Mouse (Mus musculus): ENCODE data around the gene Gemin7.

Gemin7 gene

DNA sequence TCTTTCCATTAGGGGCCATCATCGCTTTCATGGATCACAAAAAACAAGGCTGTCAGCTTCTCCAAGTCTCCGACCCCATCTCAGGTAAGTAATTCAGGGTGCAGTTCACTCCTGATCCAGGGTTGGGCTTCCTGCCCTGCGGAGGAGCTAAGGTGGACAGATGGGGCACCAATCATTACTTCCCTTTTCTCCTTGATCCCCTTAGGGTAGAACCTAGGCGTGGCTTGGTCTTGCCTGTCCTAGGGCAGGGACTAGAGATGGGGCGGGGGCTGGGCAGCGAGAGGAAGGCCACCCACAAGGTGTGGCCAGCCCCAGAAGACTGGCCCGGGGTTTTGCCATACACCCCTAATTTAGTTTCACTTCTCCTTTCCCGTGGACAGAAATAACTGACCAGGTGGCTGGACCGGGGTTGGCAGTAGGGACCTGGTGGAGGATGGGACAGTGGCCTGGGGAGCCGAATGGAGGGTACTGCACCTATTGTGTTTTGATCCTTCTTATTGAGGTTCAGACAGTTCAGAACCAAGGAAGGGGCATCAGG, 551 bp upstream of the Gemin7 start:
- in situ Hi-C loops (cut with MboI, MseI): no loop called here

DNA sequence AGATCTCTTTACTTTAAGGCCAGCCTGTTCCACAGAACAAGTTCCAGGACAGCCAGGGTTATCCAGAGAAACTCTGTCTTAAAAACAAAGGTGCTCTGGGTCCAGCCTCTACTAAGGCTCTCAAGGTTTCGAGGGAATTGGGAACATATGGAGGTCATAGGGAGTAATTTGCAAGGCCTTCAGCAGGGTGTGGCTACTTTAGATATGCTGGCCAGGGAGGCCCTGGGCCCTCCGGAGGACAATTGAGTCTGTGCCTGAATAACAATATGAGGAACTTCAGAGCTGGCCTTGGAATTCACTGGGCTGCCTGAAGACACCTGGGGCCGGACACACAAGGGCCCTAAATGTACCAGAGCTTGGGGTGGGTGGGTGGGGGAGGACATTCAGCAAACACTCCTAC, 1.8 kb downstream of the Gemin7 start:
- in situ Hi-C loops (cut with MboI, MseI): no loop called here

DNA sequence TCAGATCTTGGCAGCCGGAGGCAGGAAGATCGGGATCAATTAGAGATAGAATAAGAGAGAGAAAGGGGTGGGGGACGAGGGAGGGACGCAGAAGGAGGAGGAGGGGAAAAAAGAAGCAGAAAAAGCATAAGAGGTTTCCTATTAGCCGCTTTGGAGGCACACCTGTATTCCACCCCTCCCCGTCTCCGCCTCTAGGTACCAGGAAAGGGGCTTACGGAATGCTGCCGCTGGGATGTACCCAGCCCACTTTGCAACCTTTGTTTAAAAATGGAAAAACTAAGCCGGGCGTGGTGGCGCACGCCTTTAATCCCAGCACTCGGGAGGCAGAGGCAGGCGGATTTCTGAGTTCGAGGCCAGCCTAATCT, 3.6 kb downstream of the Gemin7 start:
- in situ Hi-C loops (cut with MboI, MseI): no loop called here

GRCm38 (mm10) chr7:19572926-19573775, 4.2 kb downstream of the Gemin7 start:
- in situ Hi-C loops (cut with MboI, MseI): no loop called here

DNA sequence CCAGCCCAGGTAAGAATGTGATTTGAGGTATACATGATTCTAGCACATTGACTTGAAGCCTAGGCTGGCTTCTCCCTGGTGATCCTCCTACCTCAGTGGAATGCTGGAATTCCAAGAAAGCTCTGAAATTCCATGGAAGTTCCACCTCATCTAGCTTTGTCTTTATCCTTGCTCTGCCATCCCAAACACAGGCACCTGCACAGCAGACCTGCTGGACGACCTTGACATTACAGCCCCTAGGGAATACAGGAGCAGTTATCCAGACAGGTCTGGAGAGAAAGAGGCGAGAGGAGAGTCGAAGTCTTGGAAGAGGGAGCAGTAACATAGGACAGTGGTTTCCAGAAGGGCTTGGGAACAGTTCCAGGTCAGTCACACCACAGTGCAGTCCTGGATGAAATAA, 7.7 kb downstream of the Gemin7 start:
- in situ Hi-C loops (cut with MboI, MseI): no loop called here

DNA sequence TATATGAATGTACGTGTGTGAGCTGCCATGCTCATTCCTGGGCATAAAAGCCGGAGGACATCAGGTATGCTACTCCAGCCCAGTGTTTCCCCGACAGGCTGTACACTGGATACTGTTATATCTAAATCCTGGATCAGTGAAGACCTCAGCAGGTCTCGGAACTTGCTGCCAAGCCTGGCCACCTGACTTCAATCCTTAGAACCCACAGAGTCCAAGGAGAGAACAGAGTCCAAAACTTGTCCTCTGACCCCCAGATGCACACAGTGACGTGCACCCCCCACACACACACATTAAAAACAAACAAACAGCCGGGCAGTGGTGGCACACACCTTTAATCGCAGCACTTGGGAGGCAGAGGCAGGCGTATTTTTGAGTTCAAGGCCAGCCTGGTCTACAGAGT, 10.0 kb downstream of the Gemin7 start:
- in situ Hi-C loops (cut with MboI, MseI): no loop called here

GRCm38 (mm10) chr7:19565803-19566202, 11.6 kb downstream of the Gemin7 start:
- in situ Hi-C loops (cut with MboI, MseI): no loop called here

DNA sequence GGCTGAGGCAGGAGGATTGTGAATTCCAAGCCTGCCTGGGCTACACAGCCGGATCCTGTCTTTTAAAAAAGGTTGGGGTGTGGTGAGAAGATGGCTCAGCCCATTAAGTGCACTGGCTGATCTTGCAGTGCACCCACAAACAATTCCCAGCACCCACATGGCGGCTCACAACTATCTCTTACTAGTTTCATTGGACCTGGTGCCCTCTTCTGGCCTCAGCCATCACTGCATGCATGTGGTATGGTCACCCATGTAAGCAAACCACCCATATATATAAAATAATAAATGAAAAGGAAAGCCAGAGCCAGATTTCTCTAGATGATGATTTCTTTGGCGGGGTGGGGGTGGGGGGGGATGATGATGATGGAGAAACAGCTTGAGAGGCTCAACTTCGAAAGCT, 12.9 kb downstream of the Gemin7 start:
- in situ Hi-C loops (cut with MboI, MseI): no loop called here

DNA sequence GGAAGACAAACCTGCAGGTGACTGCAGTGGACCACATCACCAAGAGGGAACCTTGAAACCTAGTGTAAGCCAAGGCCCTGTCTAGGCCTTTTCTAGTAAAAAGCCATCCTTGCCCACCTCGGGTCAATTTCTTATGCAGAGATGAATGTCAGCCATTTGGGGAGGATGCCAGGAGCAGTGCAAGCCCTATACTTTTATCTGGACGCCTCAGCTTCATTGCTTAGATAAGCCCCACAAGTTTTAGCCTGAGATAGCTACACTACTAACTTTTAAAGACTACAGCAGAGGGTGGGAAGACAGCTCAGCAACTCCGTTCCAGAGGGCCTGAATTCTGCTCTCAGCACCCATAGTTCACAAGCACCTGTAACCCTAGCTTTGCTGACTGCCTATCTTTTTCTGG, 13.5 kb downstream of the Gemin7 start:
- in situ Hi-C loops (cut with MboI, MseI): no loop called here

DNA sequence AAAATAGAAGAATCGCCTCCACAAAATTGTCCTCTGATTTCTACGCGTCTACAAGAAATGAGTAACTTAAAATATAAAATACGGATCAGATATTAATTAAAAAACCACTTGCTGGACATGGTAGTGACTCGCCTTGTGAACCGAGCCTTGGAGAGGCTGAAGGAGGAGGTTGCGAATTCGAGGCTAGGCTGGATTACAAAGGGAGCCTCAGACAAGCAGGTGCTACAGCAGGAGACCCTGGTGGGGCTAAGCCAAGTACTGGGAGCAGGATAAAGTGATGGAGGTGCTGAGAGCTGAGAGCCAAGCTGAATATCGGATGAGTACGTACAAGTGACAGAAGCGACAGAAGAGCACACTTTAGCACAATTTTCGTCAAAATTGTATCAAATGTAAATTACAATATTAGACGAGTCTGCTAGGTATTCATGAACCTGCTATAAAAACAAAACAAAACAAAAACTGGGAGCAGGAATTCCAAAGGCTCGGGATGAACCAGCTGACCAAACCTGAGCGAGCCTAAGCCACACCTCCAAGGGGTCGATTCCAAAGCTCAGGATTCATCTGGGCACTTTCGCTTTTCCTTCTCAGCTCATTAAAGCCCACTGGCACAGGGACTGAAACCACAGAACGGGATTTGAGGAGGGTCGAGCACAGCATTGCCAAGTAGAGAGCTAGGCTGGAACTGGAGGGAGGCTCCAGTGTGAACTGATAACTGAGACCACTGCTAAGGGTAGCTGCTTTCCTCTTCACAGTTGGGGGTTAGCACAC, 14.6 kb downstream of the Gemin7 start, which contains the start of gene Ppp1r37:
Gene Ppp1r37, minus strand, starts transcription at position 434 of the 768 bp plus-strand sequence.
- in situ Hi-C loops (cut with MboI, MseI): no loop called here

GRCm38 (mm10) chr7:19561765-19562642, 15.4 kb downstream of the Gemin7 start:
- in situ Hi-C loops (cut with MboI, MseI): no loop called here

GRCm38 (mm10) chr7:19561431-19561764, 16.0 kb downstream of the Gemin7 start:
- in situ Hi-C loops (cut with MboI, MseI): no loop called here

DNA sequence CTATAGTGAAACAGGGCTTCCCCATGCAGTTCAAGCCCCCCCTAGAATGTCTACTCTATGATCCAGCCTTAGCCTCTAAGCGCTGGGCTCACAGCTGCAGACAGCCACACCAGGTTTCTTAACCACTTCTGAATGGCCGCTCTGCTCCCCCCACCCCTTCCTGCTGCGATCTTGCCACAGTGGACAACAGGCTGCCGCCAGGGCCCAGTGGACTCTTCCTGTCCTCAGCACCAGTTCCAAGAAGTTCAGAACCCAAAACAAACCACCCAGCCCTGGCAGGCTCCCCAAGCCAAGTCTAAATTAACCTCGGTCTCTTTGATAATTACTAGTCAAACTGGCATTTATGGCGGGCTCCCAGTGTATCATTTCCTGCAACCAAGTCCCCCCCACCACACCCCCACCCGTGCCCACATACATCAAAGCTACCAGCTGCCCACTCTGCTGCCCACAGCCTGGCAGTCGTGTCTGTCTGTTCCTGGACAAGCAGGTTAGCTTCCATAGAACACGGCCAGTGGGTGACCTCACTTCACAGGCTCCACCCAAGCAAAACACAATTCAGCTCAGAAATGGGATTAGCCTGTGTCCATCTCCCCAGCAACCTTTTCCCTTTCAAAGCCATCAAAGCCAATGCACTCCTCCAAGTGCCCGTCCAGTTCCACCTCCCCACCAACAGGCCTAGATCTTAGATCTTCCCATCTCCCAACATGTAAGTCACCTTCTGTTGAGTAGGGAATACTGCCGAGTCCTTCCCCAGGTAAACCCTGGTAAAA, 16.7 kb downstream of the Gemin7 start:
- in situ Hi-C loops (cut with MboI, MseI): no loop called here

DNA sequence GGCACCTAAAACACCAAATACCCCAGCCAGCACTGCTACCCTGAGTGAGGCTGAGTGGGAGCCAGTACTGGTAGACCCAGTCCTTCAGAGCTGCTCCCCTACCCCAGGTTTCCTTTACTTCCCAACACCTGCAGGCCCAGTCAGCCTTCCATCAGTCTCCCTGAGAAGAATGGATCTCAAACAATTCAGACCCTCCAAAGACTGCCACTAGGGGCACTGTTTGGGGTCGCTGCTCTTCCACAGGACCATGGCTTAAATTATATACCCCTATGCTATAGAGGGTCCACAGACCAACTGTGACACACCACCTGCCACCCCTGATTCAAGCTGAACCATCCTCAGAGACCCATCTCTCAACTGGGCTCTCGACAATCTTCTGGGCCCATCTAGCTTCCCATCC, 18.4 kb downstream of the Gemin7 start:
- in situ Hi-C loops (cut with MboI, MseI): no loop called here

GRCm38 (mm10) chr7:19557982-19558900, 19.2 kb downstream of the Gemin7 start:
- in situ Hi-C loops (cut with MboI, MseI): no loop called here

- in situ Hi-C loops (cut with MboI, MseI): no loop called here
Measured at GRCm38 (mm10) chr7:19557086-19557485, 20.3 kb downstream of the Gemin7 start.

GRCm38 (mm10) chr7:19554168-19554567, 23.2 kb downstream of the Gemin7 start:
- in situ Hi-C loops (cut with MboI, MseI): no loop called here

DNA sequence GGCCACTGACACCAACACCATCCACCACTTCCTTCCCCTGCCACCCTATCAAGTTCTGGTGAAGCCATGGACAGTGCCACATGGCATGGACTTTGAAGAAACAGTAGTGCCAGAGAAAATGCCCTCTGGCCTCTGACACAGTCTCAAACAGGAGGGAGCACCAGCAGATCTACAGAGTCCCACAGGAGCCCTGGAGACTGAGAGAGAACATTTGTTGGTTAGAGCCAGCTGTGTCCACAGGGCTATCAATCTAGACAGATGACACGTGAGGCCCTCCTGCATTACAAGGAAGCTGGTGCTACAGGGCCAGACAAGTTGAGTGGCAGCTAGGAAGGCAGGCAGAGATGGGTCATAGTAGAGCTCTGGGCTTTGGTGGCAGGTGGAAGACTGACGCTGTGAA, 25.0 kb downstream of the Gemin7 start:
- in situ Hi-C loops (cut with MboI, MseI): no loop called here

DNA sequence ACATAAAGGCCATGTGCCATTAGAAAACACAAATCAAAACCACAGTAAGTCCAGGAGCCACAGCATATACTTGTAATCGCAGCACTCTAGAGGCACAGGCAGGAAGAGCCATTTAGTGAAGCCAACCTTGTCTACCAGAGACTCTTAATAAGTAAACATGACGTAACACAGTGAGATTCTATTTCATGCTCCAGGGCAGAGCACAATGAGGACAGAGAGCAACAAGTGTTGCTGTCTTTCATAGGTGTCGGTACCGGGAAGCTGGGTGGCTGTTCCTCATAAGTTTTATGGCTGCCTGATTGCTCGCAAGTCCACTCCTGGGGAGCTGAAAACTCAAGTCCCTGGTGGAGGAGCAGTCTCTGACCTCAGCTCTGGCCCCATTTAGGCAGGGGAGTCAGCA, 25.8 kb downstream of the Gemin7 start:
- in situ Hi-C loops (cut with MboI, MseI): no loop called here

DNA sequence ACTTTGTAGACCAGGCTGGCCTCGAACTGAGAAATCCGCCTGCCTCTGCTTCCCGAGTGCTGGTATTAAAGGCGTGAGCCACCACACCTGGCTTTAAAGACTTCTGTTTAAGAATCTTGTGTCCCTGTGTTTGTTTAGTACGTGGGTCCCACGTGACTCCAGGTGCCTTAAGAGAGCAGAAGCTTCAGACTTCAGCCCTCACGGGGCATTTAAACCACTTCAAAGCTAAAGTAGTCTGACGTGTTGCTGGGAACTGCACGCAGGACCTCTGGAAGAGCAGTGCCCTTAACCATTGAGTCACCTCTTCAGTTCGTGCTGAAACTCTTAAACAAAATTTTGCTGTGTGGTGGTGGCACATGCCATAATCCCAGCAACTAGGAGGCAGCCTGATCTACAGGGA, 28.0 kb downstream of the Gemin7 start:
- in situ Hi-C loops (cut with MboI, MseI): no loop called here
